Mouse (Mus musculus) neural tube, embryonic 10.5 days (tissue): Measurements from ENCODE around the gene Pjvk.
"Not testable (repeated sequence)": the region's sequence is repeated elsewhere in the genome, so short reads cannot be mapped to it uniquely, and the experiment has no call there.

ENCODE experiments used
- DNase-seq: peaks from one replicate; pipeline ENCODE4 v3.0.0-alpha.2; 2017; ENCODE audit warnings: low spot score; ENCODE audit errors: extremely low spot score

Gene Pjvk

GRCm38 (mm10) chr2:76647883-76648570 is at the start of gene Pjvk, which contains the start of gene Prkra:
Gene Pjvk (plus strand): TSS chr2:76648476.
Gene Prkra (minus strand): TSS chr2:76648015.
- DNase-seq = peak; percentile 99

GRCm38 (mm10) chr2:76599214-76599613 is 49.1 kb upstream of the Pjvk start:
- no peak for DNase-seq

GRCm38 (mm10) chr2:76602256-76602655 is 46.0 kb upstream of the Pjvk start:
- DNase-seq = no peak

DNA sequence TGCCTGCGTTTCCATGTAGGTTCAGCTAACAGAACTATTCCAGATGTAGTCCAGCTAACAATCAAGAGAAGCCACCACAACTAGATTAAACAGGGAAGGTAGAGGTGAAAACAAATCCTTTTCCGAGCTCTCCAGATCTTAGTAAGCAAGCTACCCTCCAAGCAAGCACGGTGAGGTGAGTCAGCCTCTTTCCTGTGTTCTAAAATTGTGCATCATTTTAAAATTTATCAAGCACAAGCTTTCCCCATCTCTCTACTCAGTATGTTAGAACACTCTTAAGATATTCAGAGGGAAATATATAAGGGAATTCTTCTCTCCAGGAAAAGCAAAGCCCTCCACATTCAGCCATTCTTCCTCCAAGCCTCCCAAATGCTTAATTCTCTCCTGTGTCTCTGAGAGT is 41.6 kb upstream of the Pjvk start:
- no peak for DNase-seq

GRCm38 (mm10) chr2:76610326-76611104 is 37.8 kb upstream of the Pjvk start:
- no peak for DNase-seq

- no peak for DNase-seq
These were observed 36.3 kb upstream of the Pjvk start for GRCm38 (mm10) chr2:76611996-76612395.

GRCm38 (mm10) chr2:76618078-76618477 is 30.2 kb upstream of the Pjvk start:
- peak; percentile 19 for DNase-seq

- no peak for DNase-seq
These were observed 28.1 kb upstream of the Pjvk start for GRCm38 (mm10) chr2:76620188-76620587.

- DNase-seq = no peak
These were observed 26.6 kb upstream of the Pjvk start for GRCm38 (mm10) chr2:76621724-76622123.

DNA sequence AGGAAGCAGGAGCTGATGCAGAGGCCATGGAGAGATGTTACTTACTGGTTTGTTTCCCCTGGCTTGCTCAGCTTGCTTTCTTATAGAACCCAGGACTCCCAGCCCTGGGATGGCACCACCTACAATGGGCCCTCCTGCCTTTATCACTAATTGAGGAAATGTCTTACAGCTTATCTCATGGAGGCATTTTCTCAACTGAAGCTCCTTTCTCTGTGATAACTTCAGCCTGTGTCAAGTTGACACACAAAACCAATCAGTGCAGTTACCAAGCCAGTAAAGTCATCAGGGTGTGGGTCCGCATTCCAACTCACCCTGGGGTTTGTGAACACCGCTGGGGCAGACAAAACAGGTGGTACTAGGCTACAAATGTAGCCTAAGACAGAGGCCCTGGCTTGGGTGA is 26.0 kb upstream of the Pjvk start:
- DNase-seq = not testable (repeated sequence)

- DNase-seq = no peak
These were observed 18.0 kb upstream of the Pjvk start for GRCm38 (mm10) chr2:76630293-76630692.

DNA sequence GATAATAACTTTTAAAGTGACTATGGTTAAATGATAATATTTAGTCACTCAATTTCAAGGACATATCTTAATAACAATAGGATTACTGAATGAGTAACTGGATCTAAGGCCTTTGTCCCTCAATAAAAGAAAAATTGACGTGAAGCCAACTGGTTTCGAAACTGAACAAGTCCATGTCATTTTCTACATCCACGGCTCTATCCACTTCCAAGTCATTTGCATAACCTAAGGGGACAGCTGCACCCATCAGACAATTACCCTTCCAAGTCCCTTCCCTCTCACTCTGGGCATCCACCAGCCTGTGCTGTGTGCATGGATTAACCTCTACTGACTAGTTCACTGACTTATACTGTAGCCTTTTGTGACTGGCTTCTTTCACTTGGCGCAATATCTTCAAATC is 16.7 kb upstream of the Pjvk start:
- DNase-seq = no peak

GRCm38 (mm10) chr2:76639637-76640036 is 8.6 kb upstream of the Pjvk start:
- DNase-seq = no peak

DNA sequence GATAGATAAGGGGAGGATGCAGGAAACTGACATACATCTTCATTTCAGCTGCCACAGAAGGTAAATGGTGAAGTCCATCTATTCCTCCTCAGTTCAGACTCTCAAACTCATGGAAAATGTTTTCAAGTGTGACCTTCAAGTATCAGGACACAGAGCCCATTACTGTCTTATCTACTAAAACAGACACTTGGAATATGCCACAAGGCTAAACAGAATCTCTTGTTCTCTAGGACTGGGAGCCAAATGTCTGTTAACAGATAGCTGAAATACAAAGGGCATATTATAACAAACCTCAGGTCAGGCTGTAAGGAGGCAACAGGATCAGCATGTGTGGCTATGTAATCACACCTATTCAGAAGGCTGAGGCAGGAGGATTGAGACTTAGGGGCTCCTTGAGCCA is 4.5 kb upstream of the Pjvk start:
- DNase-seq = no peak

DNA sequence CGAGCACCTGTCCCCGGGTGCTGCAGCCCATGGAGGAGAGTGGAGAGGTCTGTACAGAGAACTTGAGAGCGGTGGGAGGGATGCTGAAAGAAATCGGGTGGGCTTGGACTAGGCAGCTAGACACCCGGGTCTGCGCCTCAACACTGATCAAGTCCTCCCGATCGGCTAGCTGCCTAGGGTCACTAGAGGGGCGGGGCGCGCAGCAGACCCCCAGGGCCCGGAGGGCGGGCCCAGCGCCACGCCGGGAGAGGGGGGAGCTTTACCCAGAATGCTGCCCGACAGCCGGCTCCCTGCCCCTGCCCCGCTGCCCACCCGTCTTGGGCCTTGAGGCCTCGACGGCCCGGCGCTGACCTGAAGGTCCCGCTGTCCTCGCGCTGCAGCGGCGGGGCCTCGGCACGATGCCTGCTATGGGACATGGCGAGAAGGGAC is 821 bp upstream of the Pjvk start:
- DNase-seq = no peak

GRCm38 (mm10) chr2:76648666-76649141 is 428 bp downstream of the Pjvk start:
- peak; percentile 63 for DNase-seq

DNA sequence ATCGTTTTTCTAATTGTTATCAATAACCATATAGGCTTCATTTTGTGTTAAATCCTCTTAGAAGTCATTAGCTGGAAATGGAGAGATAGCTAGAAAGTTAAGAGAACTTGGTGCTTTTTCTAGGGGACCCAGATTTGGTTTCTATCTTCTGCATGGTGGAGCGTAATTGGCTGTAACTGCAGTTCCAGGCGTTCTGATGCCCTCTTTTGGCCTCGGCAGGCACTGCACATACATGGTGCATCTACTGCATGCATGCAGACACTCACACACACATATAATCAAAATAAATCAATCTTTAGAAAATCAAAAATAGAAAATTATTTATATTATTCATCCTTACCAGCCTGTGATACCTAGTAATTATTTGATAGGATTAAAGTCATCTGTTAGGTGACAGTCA is 4.8 kb downstream of the Pjvk start:
- DNase-seq = no peak

DNA sequence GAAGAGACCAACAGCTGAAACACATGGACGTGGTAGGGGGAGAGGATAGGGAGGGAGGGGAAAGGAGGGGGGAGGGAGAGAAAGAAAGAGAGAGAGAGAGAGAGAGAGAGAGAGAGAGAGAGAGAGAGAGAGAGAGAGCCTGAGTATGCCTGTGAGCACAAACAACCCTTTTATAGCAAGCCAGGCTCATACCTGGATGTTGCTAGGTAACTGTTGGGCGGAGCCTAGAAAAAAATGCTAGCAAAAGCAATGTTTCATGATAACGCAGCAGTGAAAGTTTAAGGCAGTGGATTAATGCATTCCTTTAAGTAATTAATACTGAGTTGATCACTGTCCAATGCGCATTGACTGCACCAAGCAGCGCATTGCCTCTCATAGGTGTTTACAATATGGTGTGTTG is 6.4 kb downstream of the Pjvk start:
- no peak for DNase-seq

GRCm38 (mm10) chr2:76655444-76655843 is 7.2 kb downstream of the Pjvk start:
- DNase-seq = no peak

DNA sequence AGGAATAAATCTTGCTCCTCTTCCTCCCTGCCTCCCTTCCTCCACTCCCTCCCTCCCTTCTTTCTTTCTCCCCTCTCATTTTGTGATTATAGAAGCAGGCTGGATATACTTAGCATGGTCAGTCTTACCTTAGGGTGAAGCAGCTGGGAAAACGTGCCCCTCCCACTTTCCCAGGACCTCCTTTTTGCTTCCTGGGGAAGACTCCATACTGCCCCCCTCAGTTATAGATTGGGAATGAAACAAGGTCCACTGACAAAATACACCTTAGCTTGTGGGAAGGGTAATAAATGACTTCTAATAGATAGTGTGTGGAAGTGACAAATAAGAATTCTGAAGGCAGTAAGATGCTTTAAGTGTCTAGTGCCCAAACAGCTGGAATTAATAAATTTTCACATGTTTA is 7.7 kb downstream of the Pjvk start:
- DNase-seq = no peak

GRCm38 (mm10) chr2:76658551-76658950 is 10.3 kb downstream of the Pjvk start:
- no peak for DNase-seq

DNA sequence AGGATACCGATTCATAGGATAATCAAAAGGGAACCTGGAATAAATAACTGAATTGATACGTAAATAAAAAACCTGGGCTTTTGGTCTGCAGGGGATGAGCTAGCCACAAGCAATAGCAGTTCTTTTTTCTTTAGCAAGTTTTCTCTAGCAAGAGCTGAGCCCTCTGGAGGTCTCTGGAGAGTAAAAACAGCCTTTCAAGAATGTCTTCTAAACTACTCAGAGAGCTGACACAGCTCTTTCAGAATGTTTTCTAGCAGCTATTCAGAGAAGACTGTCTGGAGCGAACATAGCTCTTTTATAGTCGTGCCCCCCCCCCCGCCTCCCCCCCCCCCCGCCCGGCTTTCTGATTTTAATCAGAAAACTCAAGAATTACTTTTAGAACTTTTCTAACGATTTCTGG is 11.1 kb downstream of the Pjvk start:
- no peak for DNase-seq

- DNase-seq = no peak
These were observed 17.3 kb downstream of the Pjvk start for GRCm38 (mm10) chr2:76665531-76665930.
